Mouse (Mus musculus) testis, adult 2 months (tissue): ENCODE measurements around the gene Fam92b. TPM values are rescaled to one million over a fixed set of nuclear protein-coding genes. Genes with fewer than 3 reads are reported as not detected.

Experiments used
- H3K27ac ChIP-seq: fragments of 200-500 bp; 2 replicates; pipeline ENCODE4 v1.5.1; 2012; ENCODE audit warnings: low read depth, low read length; ENCODE audit not compliant: control insufficient read depth, insufficient read depth
- H3K27me3 ChIP-seq: fragments of 200-500 bp; 2 replicates; pipeline ENCODE4 v1.6.1; 2012; ENCODE audit warnings: mild to moderate bottlenecking, low read length, moderate library complexity; ENCODE audit not compliant: control insufficient read depth, insufficient read depth
- H3K36me3 ChIP-seq: fragments of 200-500 bp; 2 replicates; pipeline ENCODE4 v1.6.1; 2012; ENCODE audit warnings: mild to moderate bottlenecking, low read length; ENCODE audit not compliant: control insufficient read depth, insufficient read depth
- H3K4me1 ChIP-seq: fragments of 200-500 bp; 2 replicates; pipeline ENCODE4 v1.6.1; 2012; ENCODE audit warnings: low read length; ENCODE audit not compliant: control insufficient read depth, insufficient read depth
- H3K4me3 ChIP-seq: fragments of 200-500 bp; 2 replicates; pipeline ENCODE4 v1.5.1; 2012; ENCODE audit warnings: low read depth, mild to moderate bottlenecking, low read length, moderate library complexity, mixed read lengths; ENCODE audit not compliant: control insufficient read depth
- CTCF ChIP-seq: fragments of 200-500 bp; IDR thresholded peaks from 2 replicates; pipeline ENCODE4 v1.5.1; 2012; ENCODE audit warnings: low read depth, mild to moderate bottlenecking, inconsistent platforms, low read length, moderate library complexity; ENCODE audit not compliant: control insufficient read depth, insufficient read depth, insufficient replicate concordance
- POLR2A ChIP-seq: fragments of 200-500 bp; IDR thresholded peaks from 2 replicates; pipeline ENCODE4 v1.6.1; 2012; ENCODE audit warnings: low read depth, mild to moderate bottlenecking, inconsistent platforms, low read length, moderate library complexity; ENCODE audit not compliant: control insufficient read depth
- polyA plus RNA-seq: library from polyadenylated mRNA; depleted of rRNA; stranded (reverse); fragments of >200 nt; gene quantifications from 2 replicates; pipeline ENCODE4 v1.2.3, GENCODE M21; 2012

Gene Fam92b
- polyA plus RNA-seq, 1 experiment = 10.9 TPM

GRCm38 (mm10) chr8:120189440-120189839 lies 12.2 kb upstream of the Fam92b start:
- peaks cover 14% of the 10 kb centered on the region for H3K4me1 ChIP-seq

GRCm38 (mm10) chr8:120188510-120188909 lies 11.2 kb upstream of the Fam92b start:
- H3K27ac ChIP-seq = no peak overlapping the region
- no peaks in the 10 kb centered on the region for H3K36me3 ChIP-seq
- peaks cover 14% of the 10 kb centered on the region for H3K4me1 ChIP-seq
- TF ChIP-seq POLR2A (no peak), CTCF (no peak)
- H3K27me3 ChIP-seq = no peaks in the 10 kb centered on the region
- H3K4me3 ChIP-seq = no peak overlapping the region

More at GRCm38 (mm10) chr8:120189440-120189839, 12.2 kb upstream of the Fam92b start:
- Histone ChIP-seq H3K36me3 (no peaks in the 10 kb centered on the region), H3K27ac (no peak overlapping the region), H3K27me3 (no peaks in the 10 kb centered on the region), H3K4me3 (no peak overlapping the region)
- no peak for TF ChIP-seq POLR2A
- TF ChIP-seq CTCF = no peak

GRCm38 (mm10) chr8:120186454-120186853 lies 9.2 kb upstream of the Fam92b start:
- no peak for TF ChIP-seq POLR2A
- TF ChIP-seq CTCF = no peak
- Histone ChIP-seq H3K27me3 (no peaks in the 10 kb centered on the region), H3K4me1 (peaks cover 14% of the 10 kb centered on the region), H3K27ac (no peak overlapping the region), H3K36me3 (no peaks in the 10 kb centered on the region), H3K4me3 (no peak overlapping the region)

- Histone ChIP-seq H3K27ac (no peak overlapping the region), H3K4me1 (peaks cover 7% of the 10 kb centered on the region), H3K4me3 (no peak overlapping the region), H3K36me3 (no peaks in the 10 kb centered on the region), H3K27me3 (no peaks in the 10 kb centered on the region)
- no peak for TF ChIP-seq CTCF
- no peak for TF ChIP-seq POLR2A
Observed at GRCm38 (mm10) chr8:120184850-120185792, 7.9 kb upstream of the Fam92b start.

- TF ChIP-seq CTCF = no peak
- TF ChIP-seq POLR2A = no peak
- H3K36me3 ChIP-seq = no peaks in the 10 kb centered on the region
- no peak overlapping the region for H3K27ac ChIP-seq
- H3K4me1 ChIP-seq = peaks cover 7% of the 10 kb centered on the region
- H3K27me3 ChIP-seq = no peaks in the 10 kb centered on the region
- no peak overlapping the region for H3K4me3 ChIP-seq
Observed at GRCm38 (mm10) chr8:120184366-120184765, 7.1 kb upstream of the Fam92b start.

- Histone ChIP-seq H3K27ac (no peak overlapping the region), H3K27me3 (no peaks in the 10 kb centered on the region), H3K36me3 (no peaks in the 10 kb centered on the region), H3K4me1 (peaks cover 21% of the 10 kb centered on the region), H3K4me3 (no peak overlapping the region)
- TF ChIP-seq CTCF (no peak), POLR2A (no peak)
Observed at GRCm38 (mm10) chr8:120181861-120182414, 4.7 kb upstream of the Fam92b start.

- no peak for TF ChIP-seq POLR2A
- TF ChIP-seq CTCF = no peak
- Histone ChIP-seq H3K36me3 (no peaks in the 10 kb centered on the region), H3K27me3 (no peaks in the 10 kb centered on the region), H3K4me1 (peaks cover 21% of the 10 kb centered on the region), H3K4me3 (no peak overlapping the region), H3K27ac (no peak overlapping the region)
Observed at GRCm38 (mm10) chr8:120181274-120181673, 4.0 kb upstream of the Fam92b start.
